Mouse (Mus musculus): ENCODE results near the gene Pex26. TPM values are rescaled to one million over a fixed set of nuclear protein-coding genes. Genes with fewer than 3 reads are reported as not detected.
A peak's percentile ranks its signal among the peaks of the same experiment; 100 is the strongest.

Gene Pex26
- 15.9 and 16.1 TPM in 2 replicates for polyA plus RNA-seq (2015; fragmentation: Nextera tagmentation; extraction: Ambion mirVana)

DNA sequence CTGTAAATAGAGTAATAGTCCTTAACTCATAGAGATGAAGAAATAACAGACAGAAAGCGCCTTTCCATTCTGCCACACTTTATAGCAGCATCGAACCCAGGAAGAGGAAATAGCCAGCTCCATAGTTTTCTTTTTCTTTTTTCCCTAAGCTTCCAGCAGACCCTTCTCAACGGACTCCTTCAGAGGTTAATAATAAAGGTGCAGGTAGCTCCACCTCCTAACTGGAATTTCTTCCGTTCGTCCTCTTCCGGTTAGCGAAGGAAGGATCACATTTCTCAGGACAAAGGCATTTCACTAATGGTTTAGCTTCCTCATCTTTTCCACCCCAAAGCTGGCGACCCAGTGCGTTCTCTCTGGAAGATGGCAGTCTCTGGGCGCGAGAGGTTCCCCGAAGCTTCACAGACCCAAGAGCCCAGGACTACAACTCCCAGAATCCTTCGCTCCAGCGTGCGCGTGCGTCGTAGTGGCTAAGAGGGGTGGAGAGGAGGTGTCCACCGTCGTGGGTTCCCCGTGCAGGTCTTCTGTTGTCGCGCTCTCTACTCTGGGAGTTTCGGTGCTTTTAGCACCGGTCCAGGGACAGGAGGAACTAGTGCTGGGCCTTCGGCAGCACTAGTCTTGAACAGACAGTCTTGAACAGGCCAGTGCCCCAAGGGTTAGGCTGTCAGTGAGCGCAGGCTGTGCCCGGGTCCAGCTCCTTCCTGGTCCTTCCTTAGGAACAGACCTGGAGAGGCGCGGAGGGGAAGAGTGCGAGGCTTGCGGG, at the start of gene Pex26:
TSS of gene Pex26 (plus strand) at position 254 of the 760 bp plus-strand sequence.
- Histone ChIP-seq H3K27ac (ENCODE audit: low read length) (peak within 1 kb of the TSS; percentile 91), H3K4me3 (replicated peaks; ENCODE audit: low read length) (peak within 1 kb of the TSS; percentile 88), H3K27me3 (replicated peaks; ENCODE audit: control insufficient read depth, insufficient read depth, low read length) (no peaks in the 10 kb centered on the region), H3K9ac (replicated peaks; ENCODE audit: low read depth, low read length) (peak within 1 kb of the TSS; percentile 76), H3K9me3 (ENCODE audit: control insufficient read depth, low read length) (no peaks in the 10 kb centered on the region), H3K4me2 (ENCODE audit: low read length) (peak within 1 kb of the TSS; percentile 87), H3K4me1 (replicated peaks; ENCODE audit: control insufficient read depth, insufficient read depth, low read length) (peaks cover 25% of the 10 kb centered on the region), H3K36me3 (ENCODE audit: control insufficient read depth, insufficient read depth) (peaks cover 5% of the 10 kb centered on the region; the same call in 1 of the 2 replicates)
- peak; percentile 93 for ATAC-seq
- under 1% methylated on average over 32 of the region's 32 CpGs for WGBS

DNA sequence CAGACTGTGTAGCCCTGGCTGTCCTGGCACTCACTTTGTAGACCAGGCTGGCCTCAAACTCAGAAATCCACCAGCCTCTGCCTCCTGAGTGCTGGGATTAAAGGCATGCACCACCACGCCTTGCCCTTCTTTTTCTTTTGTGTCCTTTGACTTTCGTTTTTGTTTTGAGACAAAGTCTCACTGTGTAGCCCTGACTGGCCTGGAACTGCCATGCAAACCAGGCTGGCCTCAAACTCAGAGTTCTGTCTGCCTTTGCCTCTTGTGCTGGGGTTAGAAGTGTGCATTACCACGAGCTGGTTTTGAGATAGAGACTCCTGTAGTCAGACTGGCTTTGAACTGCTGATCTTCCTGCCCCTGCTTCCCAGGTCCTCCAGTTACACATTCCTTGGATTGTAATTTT, 49.2 kb upstream of the Pex26 start:
- Histone ChIP-seq H3K4me2 (ENCODE audit: low read length) (no peak overlapping the region), H3K4me3 (replicated peaks; ENCODE audit: low read length) (no peak overlapping the region), H3K27me3 (replicated peaks; ENCODE audit: control insufficient read depth, insufficient read depth, low read length) (no peaks in the 10 kb centered on the region), H3K9me3 (ENCODE audit: control insufficient read depth, low read length) (no peaks in the 10 kb centered on the region), H3K9ac (replicated peaks; ENCODE audit: low read depth, low read length) (no peak overlapping the region), H3K27ac (ENCODE audit: low read length) (no peak overlapping the region), H3K4me1 (replicated peaks; ENCODE audit: control insufficient read depth, insufficient read depth, low read length) (peaks cover 10% of the 10 kb centered on the region), H3K36me3 (ENCODE audit: control insufficient read depth, insufficient read depth) (no peaks in the 10 kb centered on the region)
- 10% methylated on average over 3 of the region's 3 CpGs for WGBS
- no peak for ATAC-seq

DNA sequence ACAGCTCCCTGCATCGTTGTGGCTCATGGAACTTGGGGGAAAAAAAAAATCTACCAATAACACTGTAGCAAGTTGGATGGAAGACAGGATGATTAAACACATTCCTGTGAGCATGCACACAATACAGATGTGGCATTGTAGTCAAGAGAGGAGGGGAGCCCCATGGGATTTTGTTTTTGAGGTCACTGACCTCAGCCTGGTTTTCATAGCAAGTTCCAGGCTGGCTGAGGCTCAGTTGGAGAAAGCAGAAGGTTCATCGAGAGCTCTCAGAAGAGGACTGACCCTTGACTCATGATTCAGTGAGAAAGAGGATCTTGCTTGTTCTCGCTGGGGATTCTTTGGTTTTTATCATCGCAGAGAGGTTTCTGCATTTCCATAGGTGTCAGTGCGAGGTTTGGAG, 48.6 kb upstream of the Pex26 start:
- no peak for ATAC-seq
- no peak overlapping the region for H3K27ac ChIP-seq (ENCODE audit: low read length)
- H3K4me3 ChIP-seq (replicated peaks; ENCODE audit: low read length): no peak overlapping the region
- H3K27me3 ChIP-seq (replicated peaks; ENCODE audit: control insufficient read depth, insufficient read depth, low read length): no peaks in the 10 kb centered on the region
- H3K9ac ChIP-seq (replicated peaks; ENCODE audit: low read depth, low read length): no peak overlapping the region
- H3K36me3 ChIP-seq (ENCODE audit: control insufficient read depth, insufficient read depth): no peaks in the 10 kb centered on the region
- H3K4me2 ChIP-seq (ENCODE audit: low read length): no peak overlapping the region
- 59% methylated on average over 5 of the region's 5 CpGs for WGBS
- no peaks in the 10 kb centered on the region for H3K9me3 ChIP-seq (ENCODE audit: control insufficient read depth, low read length)
- peaks cover 7% of the 10 kb centered on the region; the same call in 1 of the 2 replicates for H3K4me1 ChIP-seq (replicated peaks; ENCODE audit: control insufficient read depth, insufficient read depth, low read length)

DNA sequence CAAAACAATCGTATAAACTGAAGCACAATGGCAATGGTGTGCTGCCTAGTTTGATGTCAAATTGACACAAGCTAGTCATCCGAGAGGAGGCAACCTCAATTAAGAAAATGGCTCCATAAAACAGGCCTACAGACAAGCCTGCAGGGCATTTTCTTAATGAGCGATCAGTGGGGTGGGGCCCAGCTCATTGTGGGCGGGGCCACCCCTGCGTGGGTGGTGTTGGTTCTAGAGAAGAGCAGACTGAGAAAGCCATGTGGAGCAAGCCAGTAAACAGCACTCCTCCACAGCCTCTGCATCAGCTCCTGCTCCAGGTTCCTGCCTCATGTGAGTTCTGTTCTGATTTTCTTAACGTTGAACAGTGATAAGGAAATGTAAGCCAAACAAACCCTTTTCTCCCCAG, 46.2 kb upstream of the Pex26 start:
- H3K27ac ChIP-seq (ENCODE audit: low read length): no peak overlapping the region
- H3K4me1 ChIP-seq (replicated peaks; ENCODE audit: control insufficient read depth, insufficient read depth, low read length): no peaks in the 10 kb centered on the region
- no peak overlapping the region for H3K9ac ChIP-seq (replicated peaks; ENCODE audit: low read depth, low read length)
- H3K4me2 ChIP-seq (ENCODE audit: low read length): no peak overlapping the region
- H3K36me3 ChIP-seq (ENCODE audit: control insufficient read depth, insufficient read depth): no peaks in the 10 kb centered on the region
- WGBS: 60% methylated on average over 6 of the region's 6 CpGs
- H3K4me3 ChIP-seq (replicated peaks; ENCODE audit: low read length): no peak overlapping the region
- no peak for ATAC-seq
- H3K27me3 ChIP-seq (replicated peaks; ENCODE audit: control insufficient read depth, insufficient read depth, low read length): no peaks in the 10 kb centered on the region
- H3K9me3 ChIP-seq (ENCODE audit: control insufficient read depth, low read length): no peaks in the 10 kb centered on the region

DNA sequence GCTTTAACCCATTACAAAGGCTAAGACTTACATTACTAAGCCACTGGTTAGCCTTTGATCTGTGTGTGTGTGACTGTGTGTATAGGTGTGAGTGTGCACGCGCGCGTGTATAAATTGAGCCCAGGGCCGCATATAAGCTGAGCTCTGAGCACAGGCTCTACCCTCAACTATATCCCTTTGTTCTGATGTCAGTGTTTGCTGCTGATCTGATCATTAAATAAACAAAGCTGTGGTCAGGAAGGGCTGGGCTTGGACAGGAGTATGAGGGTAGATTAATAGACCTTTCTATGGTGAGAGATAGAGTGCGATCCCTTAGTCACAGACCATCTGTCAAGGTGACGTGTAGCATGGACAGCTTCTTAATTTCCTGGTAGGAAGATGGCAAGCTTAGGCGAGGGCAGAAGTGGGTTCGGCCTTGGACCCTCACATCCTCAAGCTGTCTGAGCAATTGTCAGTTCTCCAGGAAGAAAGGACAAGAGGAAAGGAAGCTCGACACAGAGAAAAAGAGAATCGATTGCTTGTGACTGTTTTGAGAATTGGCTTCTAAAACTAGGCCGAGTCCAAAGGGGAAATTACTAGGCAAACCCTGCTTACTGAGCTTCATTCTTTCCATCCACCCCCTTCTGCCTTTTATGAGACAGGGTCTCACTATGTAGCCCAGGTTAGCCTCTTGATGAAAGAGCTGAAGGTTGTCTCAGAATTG, 45.0 kb upstream of the Pex26 start:
- 90% methylated on average over 12 of the region's 12 CpGs for WGBS
- no peak for ATAC-seq
- H3K27me3 ChIP-seq (replicated peaks; ENCODE audit: control insufficient read depth, insufficient read depth, low read length): no peaks in the 10 kb centered on the region
- no peak overlapping the region for H3K27ac ChIP-seq (ENCODE audit: low read length)
- no peaks in the 10 kb centered on the region for H3K9me3 ChIP-seq (ENCODE audit: control insufficient read depth, low read length)
- no peaks in the 10 kb centered on the region for H3K36me3 ChIP-seq (ENCODE audit: control insufficient read depth, insufficient read depth)
- no peak overlapping the region for H3K4me2 ChIP-seq (ENCODE audit: low read length)
- H3K4me1 ChIP-seq (replicated peaks; ENCODE audit: control insufficient read depth, insufficient read depth, low read length): no peaks in the 10 kb centered on the region
- no peak overlapping the region for H3K4me3 ChIP-seq (replicated peaks; ENCODE audit: low read length)
- H3K9ac ChIP-seq (replicated peaks; ENCODE audit: low read depth, low read length): no peak overlapping the region

DNA sequence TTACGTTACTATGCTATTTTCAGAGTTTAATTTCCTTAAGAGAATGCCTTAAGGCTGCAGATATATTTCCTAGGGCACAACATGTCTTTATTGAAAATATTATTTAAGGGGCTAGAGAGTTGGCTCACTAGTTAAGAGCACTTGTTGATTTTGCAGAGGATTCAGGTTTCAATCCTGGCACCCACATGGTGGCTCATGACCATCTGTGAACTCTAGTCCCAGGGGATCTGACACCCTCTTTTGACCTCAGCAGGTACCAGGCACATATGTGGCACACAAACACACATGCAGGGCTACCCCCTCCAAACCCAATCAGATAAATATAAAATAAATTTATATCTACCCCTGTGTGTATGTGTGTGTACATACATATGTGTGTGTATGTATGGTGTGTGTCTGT, 44.2 kb upstream of the Pex26 start:
- 86% methylated on average over 1 of the region's 1 CpGs for WGBS
- no peak overlapping the region for H3K9ac ChIP-seq (replicated peaks; ENCODE audit: low read depth, low read length)
- no peak overlapping the region for H3K4me3 ChIP-seq (replicated peaks; ENCODE audit: low read length)
- no peak overlapping the region for H3K27ac ChIP-seq (ENCODE audit: low read length)
- H3K4me2 ChIP-seq (ENCODE audit: low read length): no peak overlapping the region
- H3K36me3 ChIP-seq (ENCODE audit: control insufficient read depth, insufficient read depth): no peaks in the 10 kb centered on the region
- no peaks in the 10 kb centered on the region for H3K27me3 ChIP-seq (replicated peaks; ENCODE audit: control insufficient read depth, insufficient read depth, low read length)
- H3K4me1 ChIP-seq (replicated peaks; ENCODE audit: control insufficient read depth, insufficient read depth, low read length): no peaks in the 10 kb centered on the region
- ATAC-seq: no peak
- H3K9me3 ChIP-seq (ENCODE audit: control insufficient read depth, low read length): no peaks in the 10 kb centered on the region

DNA sequence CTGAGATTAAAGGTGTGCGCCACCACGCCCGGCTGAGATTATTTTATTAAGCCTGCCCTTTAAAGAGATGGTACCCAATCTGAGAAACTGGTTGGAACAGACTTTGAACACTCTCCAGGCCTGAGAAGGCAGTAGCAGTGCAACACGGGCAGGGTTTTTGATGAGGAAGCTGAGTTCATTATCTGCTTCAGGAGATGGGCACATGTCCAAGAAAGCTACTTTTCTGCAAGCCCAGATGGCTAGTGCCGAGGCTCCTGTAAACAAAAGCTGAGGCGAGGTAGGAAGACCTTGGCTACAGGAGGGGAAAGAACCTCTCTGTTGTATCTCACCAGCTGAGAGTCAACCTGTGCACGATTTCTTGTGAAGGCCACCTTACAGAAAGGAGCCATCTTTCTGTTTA, 41.2 kb upstream of the Pex26 start:
- no peak overlapping the region for H3K4me2 ChIP-seq (ENCODE audit: low read length)
- no peaks in the 10 kb centered on the region for H3K9me3 ChIP-seq (ENCODE audit: control insufficient read depth, low read length)
- 70% methylated on average over 7 of the region's 7 CpGs for WGBS
- no peak overlapping the region for H3K27ac ChIP-seq (ENCODE audit: low read length)
- no peaks in the 10 kb centered on the region for H3K36me3 ChIP-seq (ENCODE audit: control insufficient read depth, insufficient read depth)
- no peak overlapping the region for H3K9ac ChIP-seq (replicated peaks; ENCODE audit: low read depth, low read length)
- ATAC-seq: no peak
- no peaks in the 10 kb centered on the region for H3K4me1 ChIP-seq (replicated peaks; ENCODE audit: control insufficient read depth, insufficient read depth, low read length)
- H3K27me3 ChIP-seq (replicated peaks; ENCODE audit: control insufficient read depth, insufficient read depth, low read length): no peaks in the 10 kb centered on the region
- no peak overlapping the region for H3K4me3 ChIP-seq (replicated peaks; ENCODE audit: low read length)

DNA sequence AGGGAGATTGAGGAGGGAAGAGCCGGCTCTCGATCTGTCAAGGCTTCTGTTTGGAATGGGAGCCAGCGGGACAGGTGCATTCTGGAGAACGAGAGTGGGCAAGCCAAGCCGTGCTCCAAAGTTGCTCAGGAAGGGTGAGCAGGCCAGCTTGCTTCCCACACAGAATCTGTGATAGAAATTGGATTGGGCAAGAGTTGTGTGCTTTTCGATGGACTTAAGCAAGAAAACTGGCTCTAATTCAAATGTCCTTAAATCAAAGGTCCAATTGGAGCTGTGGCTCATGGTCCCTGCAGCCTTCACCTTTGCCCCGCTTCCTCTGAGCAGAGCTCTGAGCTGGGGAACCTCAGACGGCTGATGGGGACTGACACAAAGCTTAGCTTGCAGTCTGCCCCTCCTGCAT, 40.0 kb upstream of the Pex26 start:
- H3K27ac ChIP-seq (ENCODE audit: low read length): no peak overlapping the region
- no peak overlapping the region for H3K9ac ChIP-seq (replicated peaks; ENCODE audit: low read depth, low read length)
- H3K4me1 ChIP-seq (replicated peaks; ENCODE audit: control insufficient read depth, insufficient read depth, low read length): no peaks in the 10 kb centered on the region
- H3K4me3 ChIP-seq (replicated peaks; ENCODE audit: low read length): no peak overlapping the region
- no peaks in the 10 kb centered on the region for H3K9me3 ChIP-seq (ENCODE audit: control insufficient read depth, low read length)
- no peaks in the 10 kb centered on the region for H3K27me3 ChIP-seq (replicated peaks; ENCODE audit: control insufficient read depth, insufficient read depth, low read length)
- no peak for ATAC-seq
- H3K36me3 ChIP-seq (ENCODE audit: control insufficient read depth, insufficient read depth): no peaks in the 10 kb centered on the region
- H3K4me2 ChIP-seq (ENCODE audit: low read length): no peak overlapping the region
- WGBS: 80% methylated on average over 8 of the region's 8 CpGs

DNA sequence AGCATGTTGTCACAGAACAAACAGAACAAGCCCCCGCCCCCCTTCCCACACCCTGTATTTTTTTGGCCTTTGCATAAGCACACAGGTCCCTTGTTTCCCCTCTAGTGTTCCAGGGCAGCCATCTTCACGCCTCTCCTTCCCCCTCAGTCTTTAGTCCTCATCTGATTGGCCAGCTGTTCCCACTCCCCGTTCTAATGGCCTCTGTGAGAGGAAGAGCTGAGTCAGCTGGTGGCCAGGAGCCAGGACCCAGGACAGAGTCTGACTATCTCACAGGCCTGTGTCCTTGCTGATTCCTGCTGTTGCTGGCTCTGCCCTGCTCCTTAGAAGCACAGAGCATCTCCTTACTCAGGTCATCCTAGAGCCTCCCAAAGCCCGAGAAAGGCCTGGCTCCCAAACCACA, 39.4 kb upstream of the Pex26 start:
- H3K4me1 ChIP-seq (replicated peaks; ENCODE audit: control insufficient read depth, insufficient read depth, low read length): no peaks in the 10 kb centered on the region
- H3K36me3 ChIP-seq (ENCODE audit: control insufficient read depth, insufficient read depth): no peaks in the 10 kb centered on the region
- WGBS: 54% methylated on average over 4 of the region's 4 CpGs
- no peak overlapping the region for H3K9ac ChIP-seq (replicated peaks; ENCODE audit: low read depth, low read length)
- H3K9me3 ChIP-seq (ENCODE audit: control insufficient read depth, low read length): no peaks in the 10 kb centered on the region
- peak; percentile 50 for ATAC-seq
- no peak overlapping the region for H3K27ac ChIP-seq (ENCODE audit: low read length)
- H3K4me3 ChIP-seq (replicated peaks; ENCODE audit: low read length): no peak overlapping the region
- no peaks in the 10 kb centered on the region for H3K27me3 ChIP-seq (replicated peaks; ENCODE audit: control insufficient read depth, insufficient read depth, low read length)
- no peak overlapping the region for H3K4me2 ChIP-seq (ENCODE audit: low read length)

Data from forebrain, embryonic 16.5 days (tissue).